Mouse (Mus musculus): ENCODE results near the gene Ackr2.

GRCm38 (mm10) chr9:121892057-121892687 is 6.0 kb upstream of the Ackr2 start:
- no peak for TF ChIP-seq CTCF (IDR thresholded peaks at IDR 0.05)
- no peak for TF ChIP-seq EP300 (IDR thresholded peaks at IDR 0.05; ENCODE audit: insufficient read depth, low read depth, low read length)
- no peak for TF ChIP-seq POLR2A (IDR thresholded peaks at IDR 0.05; ENCODE audit: insufficient read depth, low read depth, low read length)

All from heart, adult 2 months (tissue).